Mouse (Mus musculus): ENCODE results near the gene Tff1. TPM values are rescaled to one million over a fixed set of nuclear protein-coding genes. Genes with fewer than 3 reads are reported as not detected.

The Tff1 gene
- polyA plus RNA-seq (2015; fragmentation: Nextera tagmentation; extraction: Ambion mirVana), result 39.4 and 174 TPM in 2 replicates

GRCm38 (mm10) chr17:31165127-31165526 is at the start of gene Tff1:
TSS of gene Tff1 (minus strand) at chr17:31165277.
- H3K9me3 ChIP-seq (ENCODE audit: control insufficient read depth), result no peaks in the 10 kb centered on the region
- H3K9ac ChIP-seq (ENCODE audit: low read depth, low read length), result no peak within 1 kb of the TSS
- WGBS, result 76% methylated on average over 6 of the region's 6 CpGs
- no peak for ATAC-seq
- no peak for TF ChIP-seq CTCF (IDR thresholded peaks at IDR 0.05; ENCODE audit: low read depth)
- no peaks in the 10 kb centered on the region for H3K36me3 ChIP-seq (ENCODE audit: control insufficient read depth, insufficient read depth)
- H3K27ac ChIP-seq (ENCODE audit: low read depth, low read length), result no peak within 1 kb of the TSS
- H3K4me1 ChIP-seq (replicated peaks; ENCODE audit: control insufficient read depth, insufficient read depth, low read length), result no peaks in the 10 kb centered on the region
- H3K27me3 ChIP-seq (replicated peaks; ENCODE audit: control insufficient read depth, insufficient read depth, low read length), result no peaks in the 10 kb centered on the region
- no peak within 1 kb of the TSS for H3K4me3 ChIP-seq (ENCODE audit: low read depth, low read length)
- H3K4me2 ChIP-seq (replicated peaks; ENCODE audit: low read depth), result no peak within 1 kb of the TSS

GRCm38 (mm10) chr17:31211881-31212280 is 46.8 kb upstream of the Tff1 start:
- no peak overlapping the region for H3K9ac ChIP-seq (ENCODE audit: low read depth, low read length)
- WGBS, result 88% methylated on average over 6 of the region's 6 CpGs
- no peak overlapping the region for H3K4me3 ChIP-seq (ENCODE audit: low read depth, low read length)
- no peaks in the 10 kb centered on the region for H3K27me3 ChIP-seq (replicated peaks; ENCODE audit: control insufficient read depth, insufficient read depth, low read length)
- no peak overlapping the region for H3K27ac ChIP-seq (ENCODE audit: low read depth, low read length)
- no peaks in the 10 kb centered on the region for H3K9me3 ChIP-seq (ENCODE audit: control insufficient read depth)
- H3K36me3 ChIP-seq (ENCODE audit: control insufficient read depth, insufficient read depth), result no peaks in the 10 kb centered on the region
- TF ChIP-seq CTCF (IDR thresholded peaks at IDR 0.05; ENCODE audit: low read depth), result no peak
- H3K4me1 ChIP-seq (replicated peaks; ENCODE audit: control insufficient read depth, insufficient read depth, low read length), result no peaks in the 10 kb centered on the region
- ATAC-seq, result no peak
- H3K4me2 ChIP-seq (replicated peaks; ENCODE audit: low read depth), result no peak overlapping the region

GRCm38 (mm10) chr17:31210299-31210698 is 45.2 kb upstream of the Tff1 start:
- Histone ChIP-seq H3K36me3 (ENCODE audit: control insufficient read depth, insufficient read depth) (no peaks in the 10 kb centered on the region), H3K9ac (ENCODE audit: low read depth, low read length) (no peak overlapping the region), H3K4me1 (replicated peaks; ENCODE audit: control insufficient read depth, insufficient read depth, low read length) (no peaks in the 10 kb centered on the region), H3K27ac (ENCODE audit: low read depth, low read length) (no peak overlapping the region), H3K4me3 (ENCODE audit: low read depth, low read length) (no peak overlapping the region), H3K4me2 (replicated peaks; ENCODE audit: low read depth) (no peak overlapping the region), H3K27me3 (replicated peaks; ENCODE audit: control insufficient read depth, insufficient read depth, low read length) (no peaks in the 10 kb centered on the region), H3K9me3 (ENCODE audit: control insufficient read depth) (no peaks in the 10 kb centered on the region)
- no peak for ATAC-seq
- TF ChIP-seq CTCF (IDR thresholded peaks at IDR 0.05; ENCODE audit: low read depth), result no peak
- 76% methylated on average over 7 of the region's 7 CpGs for WGBS

GRCm38 (mm10) chr17:31209376-31209930 is 44.4 kb upstream of the Tff1 start:
- H3K4me1 ChIP-seq (replicated peaks; ENCODE audit: control insufficient read depth, insufficient read depth, low read length), result no peaks in the 10 kb centered on the region
- no peak overlapping the region for H3K27ac ChIP-seq (ENCODE audit: low read depth, low read length)
- H3K4me3 ChIP-seq (ENCODE audit: low read depth, low read length), result no peak overlapping the region
- ATAC-seq, result no peak
- TF ChIP-seq CTCF (IDR thresholded peaks at IDR 0.05; ENCODE audit: low read depth), result no peak
- H3K36me3 ChIP-seq (ENCODE audit: control insufficient read depth, insufficient read depth), result no peaks in the 10 kb centered on the region
- H3K9me3 ChIP-seq (ENCODE audit: control insufficient read depth), result no peaks in the 10 kb centered on the region
- no peak overlapping the region for H3K4me2 ChIP-seq (replicated peaks; ENCODE audit: low read depth)
- no peaks in the 10 kb centered on the region for H3K27me3 ChIP-seq (replicated peaks; ENCODE audit: control insufficient read depth, insufficient read depth, low read length)
- no peak overlapping the region for H3K9ac ChIP-seq (ENCODE audit: low read depth, low read length)
- 94% methylated on average over 11 of the region's 11 CpGs for WGBS

- WGBS, result 85% methylated on average over 8 of the region's 8 CpGs
These were observed 43.6 kb upstream of the Tff1 start for GRCm38 (mm10) chr17:31208654-31209053.

GRCm38 (mm10) chr17:31207771-31208334 is 42.8 kb upstream of the Tff1 start, which contains the start of gene Ubash3a:
TSS of gene Ubash3a (plus strand) at chr17:31207873.
- H3K36me3 ChIP-seq (ENCODE audit: control insufficient read depth, insufficient read depth), result no peaks in the 10 kb centered on the region
- H3K27me3 ChIP-seq (replicated peaks; ENCODE audit: control insufficient read depth, insufficient read depth, low read length), result no peaks in the 10 kb centered on the region
- no peaks in the 10 kb centered on the region for H3K4me1 ChIP-seq (replicated peaks; ENCODE audit: control insufficient read depth, insufficient read depth, low read length)
- H3K4me2 ChIP-seq (replicated peaks; ENCODE audit: low read depth), result no peak within 1 kb of the TSS
- H3K27ac ChIP-seq (ENCODE audit: low read depth, low read length), result no peak within 1 kb of the TSS
- no peaks in the 10 kb centered on the region for H3K9me3 ChIP-seq (ENCODE audit: control insufficient read depth)
- H3K4me3 ChIP-seq (ENCODE audit: low read depth, low read length), result no peak within 1 kb of the TSS
- no peak for TF ChIP-seq CTCF (IDR thresholded peaks at IDR 0.05; ENCODE audit: low read depth)
- ATAC-seq, result no peak
- no peak within 1 kb of the TSS for H3K9ac ChIP-seq (ENCODE audit: low read depth, low read length)
- 62% methylated on average over 12 of the region's 12 CpGs for WGBS

More at GRCm38 (mm10) chr17:31208654-31209053, 43.6 kb upstream of the Tff1 start:
- TF ChIP-seq CTCF (IDR thresholded peaks at IDR 0.05; ENCODE audit: low read depth), result no peak
- no peak overlapping the region for H3K4me3 ChIP-seq (ENCODE audit: low read depth, low read length)
- no peak overlapping the region for H3K27ac ChIP-seq (ENCODE audit: low read depth, low read length)
- H3K9me3 ChIP-seq (ENCODE audit: control insufficient read depth), result no peaks in the 10 kb centered on the region
- H3K4me2 ChIP-seq (replicated peaks; ENCODE audit: low read depth), result no peak overlapping the region
- no peak overlapping the region for H3K9ac ChIP-seq (ENCODE audit: low read depth, low read length)
- ATAC-seq, result no peak
- no peaks in the 10 kb centered on the region for H3K27me3 ChIP-seq (replicated peaks; ENCODE audit: control insufficient read depth, insufficient read depth, low read length)
- no peaks in the 10 kb centered on the region for H3K4me1 ChIP-seq (replicated peaks; ENCODE audit: control insufficient read depth, insufficient read depth, low read length)
- no peaks in the 10 kb centered on the region for H3K36me3 ChIP-seq (ENCODE audit: control insufficient read depth, insufficient read depth)

All from intestine, postnatal 0 days (tissue).